Mouse (Mus musculus) heart, adult 8-10 months (tissue): ENCODE measurements around the gene Celf5. TPM values are rescaled to one million over a fixed set of nuclear protein-coding genes. Genes with fewer than 3 reads are reported as not detected.

Experiments
- DNase-seq: peaks from one replicate; pipeline ENCODE4 v3.0.0; 2022; ENCODE audit warnings: low spot score
- microRNA-seq: library from miRNA; unstranded; fragments of <30 nt; microRNA quantifications from one replicate; pipeline ENCODE4 v1.2.0, GENCODE M21; 2022
- total RNA-seq, 4 experiments: library from RNA; stranded (reverse); gene quantifications; 2 replicates each; pipeline ENCODE4 v1.2.4; 2022

Celf5 gene
- total RNA-seq, 4 experiments from 2014 or later = 0.12 to 0.29 TPM; not detected in 2

DNA sequence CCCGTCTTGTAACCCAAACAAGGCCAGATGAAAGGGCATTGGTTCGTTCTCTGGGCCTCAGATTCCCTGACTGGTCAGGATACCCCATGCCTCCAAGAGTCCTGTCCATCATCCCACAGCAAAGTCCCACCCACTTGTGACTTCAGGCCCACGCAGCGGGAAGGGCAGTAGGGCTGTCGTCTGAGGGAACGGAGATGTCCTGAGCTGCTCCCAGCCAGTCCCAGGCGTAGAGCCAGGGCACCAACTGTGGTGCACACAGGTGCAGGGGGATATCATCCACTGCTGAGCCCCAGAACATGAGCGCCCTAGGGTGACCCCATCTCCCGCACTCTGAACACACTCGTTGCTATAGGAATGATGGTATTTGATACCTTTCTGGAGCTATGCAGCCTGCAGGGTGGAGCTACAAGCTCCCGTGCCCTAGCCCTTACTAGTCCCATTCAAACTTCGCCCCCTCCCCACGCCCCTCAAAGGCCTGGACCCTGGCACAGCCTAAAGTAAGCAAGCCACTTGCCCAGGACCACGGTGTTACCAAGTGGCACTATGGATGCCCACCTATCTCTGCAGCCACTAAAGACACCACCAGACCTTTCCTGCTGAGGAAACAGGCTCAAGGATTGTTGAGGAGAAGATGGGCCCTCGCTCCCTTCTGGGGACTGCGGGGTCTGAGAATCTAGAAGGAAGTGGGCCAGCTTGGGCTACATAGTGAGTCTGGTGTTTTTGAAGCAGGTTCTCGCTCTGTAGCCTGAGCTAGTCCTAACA lies 66.8 kb downstream of the Celf5 start:
- no peak for DNase-seq

DNA sequence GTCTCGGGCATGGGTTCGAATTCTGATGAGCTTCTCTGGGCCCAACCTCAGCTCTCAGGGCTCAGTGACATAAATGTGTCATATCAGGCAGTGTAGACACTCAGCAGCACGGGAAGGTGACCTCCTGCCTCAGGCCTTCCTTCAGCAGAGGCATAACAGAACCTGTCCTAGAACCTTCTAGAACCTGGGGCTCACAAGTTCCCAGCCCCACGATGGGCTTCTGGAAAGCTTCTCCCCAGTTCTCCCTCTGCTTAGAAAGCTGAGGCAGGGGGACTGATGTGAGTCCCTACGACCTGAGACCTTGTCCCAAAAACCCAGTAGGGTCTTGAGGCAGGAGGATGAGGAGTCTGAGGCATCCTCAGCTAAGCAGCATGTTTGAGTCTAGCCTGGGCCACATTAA lies 67.4 kb downstream of the Celf5 start:
- no peak for DNase-seq

- DNase-seq = no peak
Observed at GRCm38 (mm10) chr10:81414682-81415081, 67.8 kb downstream of the Celf5 start.

DNA sequence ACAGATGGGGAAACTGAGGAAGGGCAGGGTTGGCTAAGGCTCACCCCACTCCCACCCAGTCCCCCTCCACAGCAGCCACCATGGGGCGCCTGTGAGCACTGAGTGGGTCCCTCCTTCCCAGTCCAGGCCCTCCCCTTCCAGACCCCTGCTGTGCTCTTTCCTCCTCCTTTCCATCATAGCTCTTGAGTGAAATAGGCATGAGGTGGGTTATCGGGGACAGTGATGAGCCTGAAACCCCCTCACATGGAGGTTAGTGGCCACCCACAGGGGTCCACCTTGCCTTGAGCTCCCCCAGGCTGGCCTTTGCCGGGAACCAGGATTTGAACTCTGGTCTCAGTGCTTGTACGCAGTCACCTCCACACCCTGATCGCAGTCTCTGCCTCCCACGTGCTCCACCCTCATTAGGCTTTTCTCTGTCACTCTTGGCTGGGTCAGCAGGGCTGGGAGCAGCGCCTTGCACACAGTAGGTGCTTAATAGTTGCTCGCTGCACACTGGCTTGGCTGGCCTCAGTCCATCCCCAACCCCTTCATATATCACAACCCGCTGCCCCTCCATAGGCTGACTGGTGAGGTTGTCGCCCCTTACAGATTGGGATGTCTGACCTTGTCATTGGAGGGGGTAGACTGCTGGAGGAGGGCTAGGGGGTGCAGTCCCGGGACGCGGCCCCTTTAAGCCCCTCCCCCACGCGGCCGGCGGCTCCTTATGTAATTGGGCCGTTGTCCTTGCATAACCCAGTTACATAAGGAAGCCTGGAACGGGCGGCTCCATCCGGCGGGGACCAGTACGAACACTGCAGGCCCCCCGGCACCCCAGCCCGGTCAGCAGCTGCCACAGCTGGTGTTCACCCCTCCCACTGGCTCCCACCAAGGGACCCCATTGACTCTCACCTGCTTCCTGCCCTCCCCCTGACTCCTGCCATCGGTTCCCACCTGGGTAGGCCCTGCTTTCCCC lies 68.9 kb downstream of the Celf5 start:
- peak; percentile 92 for DNase-seq

GRCm38 (mm10) chr10:81412586-81413309 lies 69.8 kb downstream of the Celf5 start:
- DNase-seq = no peak

DNA sequence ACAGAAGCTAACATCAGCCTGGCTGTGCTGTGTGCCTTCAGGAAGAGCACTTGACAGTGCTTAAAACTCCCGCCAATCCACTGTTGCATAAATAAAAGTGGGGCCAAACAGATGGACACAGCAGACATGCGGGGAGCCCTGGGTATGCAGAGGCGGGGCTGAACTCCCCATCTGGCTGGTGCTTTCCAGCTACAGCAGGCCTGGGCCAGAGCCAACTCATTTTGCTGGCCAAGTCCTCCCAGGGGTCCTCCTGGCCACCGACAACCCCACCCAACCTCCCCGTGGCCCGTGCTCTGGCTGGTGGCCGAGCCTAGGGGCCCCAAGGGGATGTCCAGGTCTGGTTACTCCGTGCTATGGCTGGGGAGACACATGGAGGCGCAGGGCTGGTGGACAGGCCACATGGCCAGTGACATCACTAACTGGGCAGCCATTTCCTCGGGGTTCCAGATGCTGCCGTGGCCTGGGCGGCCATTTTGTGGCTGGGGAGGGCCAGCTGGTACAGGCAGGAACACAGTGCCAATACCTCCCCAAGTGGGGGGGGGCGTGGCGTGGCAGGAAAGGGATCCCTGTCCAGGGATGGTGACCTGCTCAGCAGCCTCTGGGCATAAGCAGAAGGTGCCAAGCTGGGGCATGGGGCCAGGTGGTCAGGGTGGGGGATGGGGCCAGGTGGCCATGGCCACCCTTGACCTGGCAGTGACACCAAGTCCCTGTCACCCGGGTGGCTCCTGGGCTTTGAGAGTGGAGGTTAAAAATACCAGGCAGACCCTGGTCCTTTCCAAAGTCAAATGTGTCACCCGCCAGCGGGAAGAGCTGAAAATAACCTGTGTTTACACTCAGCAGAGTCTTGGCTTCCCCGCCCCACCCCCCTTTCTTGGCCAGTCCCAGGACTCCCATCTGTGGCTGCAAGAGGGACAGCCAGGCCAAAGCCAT lies 70.8 kb downstream of the Celf5 start:
- DNase-seq = peak; percentile 95

- DNase-seq = peak; percentile 81
Observed at GRCm38 (mm10) chr10:81410981-81411380, 71.5 kb downstream of the Celf5 start.

GRCm38 (mm10) chr10:81410350-81410749 lies 72.2 kb downstream of the Celf5 start:
- no peak for DNase-seq

- DNase-seq = no peak
Observed at GRCm38 (mm10) chr10:81409330-81409729, 73.2 kb downstream of the Celf5 start.

Small RNA genes lying within 50 kb of the gene (microRNA-seq; reads per million reads assigned to microRNA genes)
- gene Gm25595 = not detected
- 1.7 reads per million for gene Mir1191b

Other genes with a start within 250 kb of the Celf5 start
- 1 to 10 TPM; 1.6 to 3.1 (median 2.7) TPM for gene Zfr2, start 249.6 kb downstream of the Celf5 start, total RNA-seq
- gene Matk, start 229.8 kb downstream of the Celf5 start, total RNA-seq = under 1 TPM; 0.26 to 0.75 (median 0.62) TPM
- gene Mrpl54, start 215.8 kb downstream of the Celf5 start, total RNA-seq = 100 to 1,000 TPM; 105 to 124 (median 112) TPM
- gene Apba3, start 215.7 kb downstream of the Celf5 start, total RNA-seq = 100 to 1,000 TPM; 105 to 122 (median 112) TPM
- under 1 TPM in 1 of 4 experiments, not detected in 3; 0.22 TPM for gene Tjp3, start 191.1 kb downstream of the Celf5 start, total RNA-seq
- gene Pip5k1c, start 189.7 kb downstream of the Celf5 start, total RNA-seq = 10 to 100 TPM; 25.7 to 29.5 (median 26.8) TPM
- 10 to 100 TPM; 14.4 to 19.2 (median 16.3) TPM for gene Cactin, start 161.6 kb downstream of the Celf5 start, total RNA-seq
- gene Tbxa2r, start 154.0 kb downstream of the Celf5 start, total RNA-seq = 1 to 10 TPM; 2.7 to 5.4 (median 3.5) TPM
- 1 to 10 TPM; 4.1 to 6.6 (median 5.2) TPM for gene Gipc3, start 139.4 kb downstream of the Celf5 start, total RNA-seq
- 10 to 100 TPM; 52.4 to 61.2 (median 57.1) TPM for gene Hmg20b, start 132.2 kb downstream of the Celf5 start, total RNA-seq
- gene Mfsd12, start 125.2 kb downstream of the Celf5 start, total RNA-seq = 10 to 100 TPM in 1 of 4 experiments, 1 to 10 TPM in 3; 9.2 to 11.4 (median 9.8) TPM
- gene 4930404N11Rik, start 116.9 kb downstream of the Celf5 start, total RNA-seq = under 1 TPM in 2 of 4 experiments, not detected in 2; 0.29 to 0.66 TPM
- 10 to 100 TPM; 25.9 to 39.0 (median 32.2) TPM for gene Fzr1, start 104.2 kb downstream of the Celf5 start, total RNA-seq
- gene Dohh, start 98.3 kb downstream of the Celf5 start, total RNA-seq = 10 to 100 TPM; 49.1 to 55.0 (median 53.8) TPM
- 1 to 10 TPM in 2 of 4 experiments, under 1 TPM in 2; 0.73 to 1.3 (median 1.0) TPM for gene Gm48551, start 98.2 kb downstream of the Celf5 start, total RNA-seq
- under 1 TPM in 2 of 4 experiments, not detected in 2; 0.50 to 0.72 TPM for gene Gm48552, start 93.7 kb downstream of the Celf5 start, total RNA-seq
- gene Smim24, start 89.7 kb downstream of the Celf5 start, total RNA-seq = 1 to 10 TPM; 1.4 to 2.4 (median 1.9) TPM
- gene Nfic, start 27.1 kb downstream of the Celf5 start, total RNA-seq = 100 to 1,000 TPM; 100 to 132 (median 108) TPM
- gene Ncln, start 13.7 kb upstream of the Celf5 start, total RNA-seq = 10 to 100 TPM; 48.7 to 72.7 (median 66.7) TPM
- 1 to 10 TPM in 2 of 4 experiments, under 1 TPM in 2; 0.88 to 1.4 (median 1.0) TPM for gene S1pr4, start 17.4 kb upstream of the Celf5 start, total RNA-seq
- under 1 TPM; 0.37 to 0.78 (median 0.54) TPM for gene Gna15, start 41.5 kb upstream of the Celf5 start, total RNA-seq
- gene Gna11, start 62.5 kb upstream of the Celf5 start, total RNA-seq = 10 to 100 TPM; 47.7 to 54.1 (median 50.9) TPM
- 1,000 to 10,000 TPM; 1,133 to 1,192 (median 1,173) TPM for gene Aes, start 76.8 kb upstream of the Celf5 start, total RNA-seq
- gene Tle2, start 91.9 kb upstream of the Celf5 start, total RNA-seq = 10 to 100 TPM in 2 of 4 experiments, 1 to 10 TPM in 2; 5.4 to 12.1 (median 9.1) TPM
- gene Tle6, start 118.4 kb upstream of the Celf5 start, total RNA-seq = 10 to 100 TPM in 1 of 4 experiments, 1 to 10 TPM in 3; 6.8 to 12.7 (median 9.3) TPM
- 1 to 10 TPM; 2.3 to 4.4 (median 3.0) TPM for gene BC025920, start 123.6 kb upstream of the Celf5 start, total RNA-seq
- gene Sirt6, start 145.1 kb upstream of the Celf5 start, total RNA-seq = 1 to 10 TPM; 6.8 to 8.4 (median 7.3) TPM
- 10 to 100 TPM in 1 of 4 experiments, 1 to 10 TPM in 3; 7.3 to 12.4 (median 8.5) TPM for gene Ankrd24, start 145.8 kb upstream of the Celf5 start, total RNA-seq
- 1 to 10 TPM; 1.8 to 2.2 (median 2.1) TPM for gene Gm10778, start 166.3 kb upstream of the Celf5 start, total RNA-seq
- 1 to 10 TPM; 3.7 to 5.7 (median 5.1) TPM for gene Zfp433, start 222.1 kb upstream of the Celf5 start, total RNA-seq